Mouse (Mus musculus) NIH3T3 (cell line): ENCODE results near the gene Slc25a36.

Experiments
- DNase-seq: peaks from one replicate; pipeline ENCODE4 v3.0.0-alpha.2; 2012; ENCODE audit warnings: low read depth

Slc25a36 gene

GRCm38 (mm10) chr9:97041633-97042032 is 69.3 kb downstream of the Slc25a36 start:
- no peak for DNase-seq

GRCm38 (mm10) chr9:97038010-97038409 is 72.9 kb downstream of the Slc25a36 start:
- DNase-seq, result peak; percentile 10

GRCm38 (mm10) chr9:97036656-97037055 is 74.3 kb downstream of the Slc25a36 start:
- no peak for DNase-seq

- no peak for DNase-seq
These were observed 83.6 kb downstream of the Slc25a36 start for GRCm38 (mm10) chr9:97027361-97027760.

GRCm38 (mm10) chr9:97026006-97026405 is 85.0 kb downstream of the Slc25a36 start:
- no peak for DNase-seq
